Mouse (Mus musculus): Measurements from ENCODE around the gene Dennd5a. TPM values are rescaled to one million over a fixed set of nuclear protein-coding genes. Genes with fewer than 3 reads are reported as not detected.
A peak's percentile ranks its signal among the peaks of the same experiment; 100 is the strongest.

The Dennd5a gene
- 38.9 and 43.4 TPM in 2 replicates for polyA plus RNA-seq (2014; fragmentation: Nextera tagmentation; extraction: Ambion mirVana)

- Histone ChIP-seq H3K9me3 (ENCODE audit: control insufficient read depth, low read length) (no peaks in the 10 kb centered on the region), H3K4me2 (replicated peaks; ENCODE audit: low read depth, low read length) (peak within 1 kb of the TSS; percentile 78), H3K27ac (ENCODE audit: low read depth, low read length) (peak within 1 kb of the TSS; percentile 84), H3K4me1 (ENCODE audit: control insufficient read depth, insufficient read depth, low read length) (peaks cover 18% of the 10 kb centered on the region; the same call in 1 of the 2 replicates), H3K9ac (ENCODE audit: low read depth, low read length) (peak within 1 kb of the TSS; percentile 95), H3K4me3 (ENCODE audit: low read length) (peak within 1 kb of the TSS; percentile 76), H3K27me3 (ENCODE audit: control insufficient read depth, insufficient read depth, low read length) (no peaks in the 10 kb centered on the region), H3K36me3 (ENCODE audit: control insufficient read depth, insufficient read depth, low read length) (no peaks in the 10 kb centered on the region)
- peak; percentile 96 for ATAC-seq (ENCODE audit: low FRiP score, low TSS enrichment)
- WGBS, result under 1% methylated on average over 74 of the region's 107 CpGs
These were observed at the start of gene Dennd5a for GRCm38 (mm10) chr7:109959716-109960612. Dennd5a (minus strand) TSS chr7:109960470.

- no peaks in the 10 kb centered on the region for H3K4me1 ChIP-seq (ENCODE audit: control insufficient read depth, insufficient read depth, low read length)
- no peak overlapping the region for H3K4me3 ChIP-seq (ENCODE audit: low read length)
- H3K9me3 ChIP-seq (ENCODE audit: control insufficient read depth, low read length), result no peaks in the 10 kb centered on the region
- H3K27me3 ChIP-seq (ENCODE audit: control insufficient read depth, insufficient read depth, low read length), result no peaks in the 10 kb centered on the region
- ATAC-seq (ENCODE audit: low FRiP score, low TSS enrichment), result no peak
- no peak overlapping the region for H3K9ac ChIP-seq (ENCODE audit: low read depth, low read length)
- no peak overlapping the region for H3K27ac ChIP-seq (ENCODE audit: low read depth, low read length)
- no peak overlapping the region for H3K4me2 ChIP-seq (replicated peaks; ENCODE audit: low read depth, low read length)
- WGBS, result 74% methylated on average over 6 of the region's 6 CpGs
- no peaks in the 10 kb centered on the region for H3K36me3 ChIP-seq (ENCODE audit: control insufficient read depth, insufficient read depth, low read length)
These were observed 48.8 kb upstream of the Dennd5a start for GRCm38 (mm10) chr7:110009084-110009483.

GRCm38 (mm10) chr7:110008513-110008912 is 48.2 kb upstream of the Dennd5a start:
- Histone ChIP-seq H3K4me3 (ENCODE audit: low read length) (no peak overlapping the region), H3K36me3 (ENCODE audit: control insufficient read depth, insufficient read depth, low read length) (no peaks in the 10 kb centered on the region), H3K9ac (ENCODE audit: low read depth, low read length) (no peak overlapping the region), H3K27me3 (ENCODE audit: control insufficient read depth, insufficient read depth, low read length) (no peaks in the 10 kb centered on the region), H3K9me3 (ENCODE audit: control insufficient read depth, low read length) (no peaks in the 10 kb centered on the region), H3K4me1 (ENCODE audit: control insufficient read depth, insufficient read depth, low read length) (no peaks in the 10 kb centered on the region), H3K4me2 (replicated peaks; ENCODE audit: low read depth, low read length) (no peak overlapping the region), H3K27ac (ENCODE audit: low read depth, low read length) (no peak overlapping the region)
- no peak for ATAC-seq (ENCODE audit: low FRiP score, low TSS enrichment)
- 92% methylated on average over 1 of the region's 1 CpGs for WGBS

GRCm38 (mm10) chr7:110006471-110007195 is 46.4 kb upstream of the Dennd5a start:
- H3K27ac ChIP-seq (ENCODE audit: low read depth, low read length), result no peak overlapping the region
- no peak overlapping the region for H3K4me3 ChIP-seq (ENCODE audit: low read length)
- H3K27me3 ChIP-seq (ENCODE audit: control insufficient read depth, insufficient read depth, low read length), result no peaks in the 10 kb centered on the region
- no peaks in the 10 kb centered on the region for H3K36me3 ChIP-seq (ENCODE audit: control insufficient read depth, insufficient read depth, low read length)
- 77% methylated on average over 5 of the region's 5 CpGs for WGBS
- H3K4me2 ChIP-seq (replicated peaks; ENCODE audit: low read depth, low read length), result no peak overlapping the region
- no peaks in the 10 kb centered on the region for H3K9me3 ChIP-seq (ENCODE audit: control insufficient read depth, low read length)
- H3K9ac ChIP-seq (ENCODE audit: low read depth, low read length), result no peak overlapping the region
- no peak for ATAC-seq (ENCODE audit: low FRiP score, low TSS enrichment)
- no peaks in the 10 kb centered on the region for H3K4me1 ChIP-seq (ENCODE audit: control insufficient read depth, insufficient read depth, low read length)

GRCm38 (mm10) chr7:110005976-110006375 is 45.7 kb upstream of the Dennd5a start:
- no peak overlapping the region for H3K9ac ChIP-seq (ENCODE audit: low read depth, low read length)
- H3K4me2 ChIP-seq (replicated peaks; ENCODE audit: low read depth, low read length), result no peak overlapping the region
- H3K27me3 ChIP-seq (ENCODE audit: control insufficient read depth, insufficient read depth, low read length), result no peaks in the 10 kb centered on the region
- no peaks in the 10 kb centered on the region for H3K4me1 ChIP-seq (ENCODE audit: control insufficient read depth, insufficient read depth, low read length)
- H3K27ac ChIP-seq (ENCODE audit: low read depth, low read length), result no peak overlapping the region
- ATAC-seq (ENCODE audit: low FRiP score, low TSS enrichment), result no peak
- H3K4me3 ChIP-seq (ENCODE audit: low read length), result no peak overlapping the region
- H3K36me3 ChIP-seq (ENCODE audit: control insufficient read depth, insufficient read depth, low read length), result no peaks in the 10 kb centered on the region
- no peaks in the 10 kb centered on the region for H3K9me3 ChIP-seq (ENCODE audit: control insufficient read depth, low read length)

- ATAC-seq (ENCODE audit: low FRiP score, low TSS enrichment), result peak; percentile 94
These were observed 42.7 kb upstream of the Dennd5a start for GRCm38 (mm10) chr7:110002968-110003367.

GRCm38 (mm10) chr7:110002092-110002491 is 41.8 kb upstream of the Dennd5a start:
- no peaks in the 10 kb centered on the region for H3K4me1 ChIP-seq (ENCODE audit: control insufficient read depth, insufficient read depth, low read length)
- no peaks in the 10 kb centered on the region for H3K36me3 ChIP-seq (ENCODE audit: control insufficient read depth, insufficient read depth, low read length)
- no peak overlapping the region for H3K9ac ChIP-seq (ENCODE audit: low read depth, low read length)
- no peak overlapping the region for H3K4me2 ChIP-seq (replicated peaks; ENCODE audit: low read depth, low read length)
- H3K27me3 ChIP-seq (ENCODE audit: control insufficient read depth, insufficient read depth, low read length), result no peaks in the 10 kb centered on the region
- no peak overlapping the region for H3K4me3 ChIP-seq (ENCODE audit: low read length)
- H3K27ac ChIP-seq (ENCODE audit: low read depth, low read length), result no peak overlapping the region
- no peaks in the 10 kb centered on the region for H3K9me3 ChIP-seq (ENCODE audit: control insufficient read depth, low read length)
- no peak for ATAC-seq (ENCODE audit: low FRiP score, low TSS enrichment)

More at GRCm38 (mm10) chr7:110002968-110003367, 42.7 kb upstream of the Dennd5a start:
- Histone ChIP-seq H3K4me1 (ENCODE audit: control insufficient read depth, insufficient read depth, low read length) (no peaks in the 10 kb centered on the region), H3K4me2 (replicated peaks; ENCODE audit: low read depth, low read length) (peak overlapping the region; percentile 15), H3K27ac (ENCODE audit: low read depth, low read length) (no peak overlapping the region), H3K4me3 (ENCODE audit: low read length) (no peak overlapping the region), H3K27me3 (ENCODE audit: control insufficient read depth, insufficient read depth, low read length) (no peaks in the 10 kb centered on the region), H3K36me3 (ENCODE audit: control insufficient read depth, insufficient read depth, low read length) (no peaks in the 10 kb centered on the region), H3K9ac (ENCODE audit: low read depth, low read length) (0 out of 2 replicates have a peak overlapping the region, but pooled peaks have one; percentile 0), H3K9me3 (ENCODE audit: control insufficient read depth, low read length) (no peaks in the 10 kb centered on the region)
- WGBS, result 7% methylated on average over 20 of the region's 20 CpGs

GRCm38 (mm10) chr7:109998388-109998787 is 38.1 kb upstream of the Dennd5a start:
- Histone ChIP-seq H3K27me3 (ENCODE audit: control insufficient read depth, insufficient read depth, low read length) (no peaks in the 10 kb centered on the region), H3K4me2 (replicated peaks; ENCODE audit: low read depth, low read length) (no peak overlapping the region), H3K36me3 (ENCODE audit: control insufficient read depth, insufficient read depth, low read length) (no peaks in the 10 kb centered on the region), H3K4me1 (ENCODE audit: control insufficient read depth, insufficient read depth, low read length) (no peaks in the 10 kb centered on the region), H3K9me3 (ENCODE audit: control insufficient read depth, low read length) (no peaks in the 10 kb centered on the region), H3K27ac (ENCODE audit: low read depth, low read length) (no peak overlapping the region), H3K4me3 (ENCODE audit: low read length) (no peak overlapping the region), H3K9ac (ENCODE audit: low read depth, low read length) (no peak overlapping the region)
- WGBS, result 84% methylated on average over 4 of the region's 4 CpGs
- no peak for ATAC-seq (ENCODE audit: low FRiP score, low TSS enrichment)
